Mouse (Mus musculus): ENCODE measurements around the gene Abhd13. TPM values are rescaled to one million over a fixed set of nuclear protein-coding genes. Genes with fewer than 3 reads are reported as not detected.
A peak's percentile ranks its signal among the peaks of the same experiment; 100 is the strongest.

Gene Abhd13
- polyA plus RNA-seq, 1 experiment from 2014 or later, result 15.0 TPM

DNA sequence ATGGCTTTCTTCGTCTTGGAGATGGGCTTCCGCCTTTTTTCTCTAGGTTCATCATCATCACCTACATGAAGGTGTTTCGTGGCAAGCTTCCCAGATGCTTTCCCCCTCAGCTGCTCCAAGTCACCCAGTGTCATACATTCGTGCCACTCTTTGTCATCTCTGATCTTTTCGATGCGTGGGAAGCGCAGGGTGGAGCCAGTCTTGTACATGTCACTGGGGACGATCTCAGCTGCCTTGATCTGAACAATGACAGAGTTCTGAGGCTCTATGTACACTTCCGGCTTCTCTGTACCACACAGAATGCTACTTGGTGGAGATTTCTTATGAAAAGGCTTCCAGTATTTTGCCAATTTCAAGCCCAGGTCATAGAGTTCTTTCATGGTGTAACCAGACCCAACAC, 5.6 kb upstream of the Abhd13 start:
- Histone ChIP-seq H3K4me2 (ENCODE audit: low read depth, low read length) (no peak overlapping the region), H3K27ac (ENCODE audit: low read length) (no peak overlapping the region), H3K4me1 (replicated peaks; ENCODE audit: control insufficient read depth, insufficient read depth, low read length) (peaks cover 7% of the 10 kb centered on the region), H3K27me3 (ENCODE audit: control insufficient read depth, insufficient read depth, low read depth, low read length) (no peaks in the 10 kb centered on the region), H3K36me3 (ENCODE audit: control insufficient read depth, insufficient read depth, low read length) (peaks cover 25% of the 10 kb centered on the region), H3K9me3 (ENCODE audit: control insufficient read depth, low read length) (no peaks in the 10 kb centered on the region), H3K4me3 (ENCODE audit: low read length) (no peak overlapping the region), H3K9ac (ENCODE audit: low read length) (no peak overlapping the region)
- 91% methylated on average over 9 of the region's 9 CpGs for WGBS
- no peak for ATAC-seq (ENCODE audit: low read depth)

DNA sequence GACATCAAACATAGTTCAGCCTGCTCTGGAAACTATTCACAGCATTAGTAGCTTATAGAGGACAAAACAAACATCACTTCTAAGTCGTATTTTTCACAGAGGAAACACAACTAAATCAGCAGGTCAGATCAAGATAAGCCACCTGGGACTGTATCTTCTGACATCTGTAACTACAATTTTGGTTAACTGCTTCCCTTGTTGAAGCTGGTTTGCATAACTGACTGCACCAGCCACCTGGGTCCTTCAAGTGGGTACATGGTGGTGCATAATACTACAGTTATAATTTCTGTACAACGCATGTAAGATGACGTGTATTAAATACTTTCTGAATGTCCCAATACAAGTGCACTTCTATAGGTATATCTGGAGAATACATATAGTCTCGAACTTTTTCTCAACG, 2.2 kb upstream of the Abhd13 start:
- H3K36me3 ChIP-seq (ENCODE audit: control insufficient read depth, insufficient read depth, low read length), result peaks cover 22% of the 10 kb centered on the region
- peaks cover 27% of the 10 kb centered on the region for H3K4me1 ChIP-seq (replicated peaks; ENCODE audit: control insufficient read depth, insufficient read depth, low read length)
- no peak overlapping the region for H3K27ac ChIP-seq (ENCODE audit: low read length)
- 26% methylated on average over 5 of the region's 5 CpGs for WGBS
- no peaks in the 10 kb centered on the region for H3K9me3 ChIP-seq (ENCODE audit: control insufficient read depth, low read length)
- H3K27me3 ChIP-seq (ENCODE audit: control insufficient read depth, insufficient read depth, low read depth, low read length), result no peaks in the 10 kb centered on the region
- ATAC-seq (ENCODE audit: low read depth), result no peak
- peak overlapping the region; percentile 86 for H3K4me2 ChIP-seq (ENCODE audit: low read depth, low read length)
- H3K4me3 ChIP-seq (ENCODE audit: low read length), result peak overlapping the region; percentile 81
- peak overlapping the region; percentile 12; the same call in 1 of the 2 replicates for H3K9ac ChIP-seq (ENCODE audit: low read length)

DNA sequence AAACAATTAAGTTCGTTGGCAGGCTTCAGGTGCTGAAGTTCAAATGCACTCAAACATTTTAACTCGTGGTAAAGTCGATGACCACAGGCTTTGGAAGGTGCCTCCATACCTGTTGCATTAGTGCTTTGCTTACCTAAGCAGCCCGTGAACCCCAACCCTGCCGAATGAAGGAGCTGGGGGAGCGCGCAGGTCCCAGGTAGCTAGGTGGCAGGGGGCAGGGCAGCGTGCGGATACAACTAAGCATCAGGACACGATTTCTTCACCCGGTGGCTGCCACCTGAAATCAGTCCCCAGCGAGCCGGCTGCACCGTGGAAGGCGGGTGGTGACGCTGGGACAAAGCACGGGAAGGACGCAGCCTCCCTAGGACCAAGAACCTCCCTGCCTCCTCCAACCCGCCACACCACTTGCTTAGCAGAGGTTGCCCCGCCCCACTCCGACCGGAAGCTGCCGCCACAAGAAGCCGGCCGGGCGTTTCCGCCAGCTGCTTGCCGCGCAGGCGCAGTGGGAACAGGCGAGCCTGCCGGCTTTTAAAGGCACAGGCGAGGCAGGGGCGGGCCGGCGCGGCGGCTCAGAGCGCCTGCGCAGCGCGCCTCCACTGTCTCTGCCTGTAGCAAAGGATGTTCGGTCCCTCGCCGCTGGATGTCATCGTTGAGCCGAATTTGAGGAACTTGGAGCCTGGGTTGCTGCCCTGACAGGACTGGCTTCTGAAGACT, 1.5 kb upstream of the Abhd13 start:
- Histone ChIP-seq H3K4me1 (replicated peaks; ENCODE audit: control insufficient read depth, insufficient read depth, low read length) (peaks cover 27% of the 10 kb centered on the region), H3K36me3 (ENCODE audit: control insufficient read depth, insufficient read depth, low read length) (peaks cover 19% of the 10 kb centered on the region), H3K27me3 (ENCODE audit: control insufficient read depth, insufficient read depth, low read depth, low read length) (no peaks in the 10 kb centered on the region), H3K9me3 (ENCODE audit: control insufficient read depth, low read length) (no peaks in the 10 kb centered on the region), H3K9ac (ENCODE audit: low read length) (peak overlapping the region; percentile 80), H3K27ac (ENCODE audit: low read length) (peak overlapping the region; percentile 68), H3K4me2 (ENCODE audit: low read depth, low read length) (peak overlapping the region; percentile 86), H3K4me3 (ENCODE audit: low read length) (peak overlapping the region; percentile 81)
- peak; percentile 95 for ATAC-seq (ENCODE audit: low read depth)
- WGBS, result under 1% methylated on average over 47 of the region's 47 CpGs

DNA sequence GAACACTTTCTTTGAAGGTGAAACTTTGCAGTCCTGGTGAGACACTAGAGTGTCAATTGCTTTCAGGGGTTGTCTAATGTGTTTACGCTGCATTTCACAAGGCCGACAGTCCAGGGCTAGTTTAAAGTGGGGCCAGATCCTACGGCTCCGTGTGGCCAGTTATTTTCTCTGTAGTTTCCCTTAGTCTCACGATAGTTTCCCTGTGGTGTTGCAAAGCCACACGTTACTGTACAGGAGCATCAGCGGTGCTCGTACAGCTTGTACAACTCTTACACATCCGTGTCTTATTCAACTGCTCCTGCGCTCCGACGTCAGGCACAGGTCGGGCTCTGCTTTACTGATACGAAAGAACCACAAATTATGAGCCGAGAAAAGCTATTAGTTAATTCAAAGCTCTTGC, 491 bp upstream of the Abhd13 start:
- WGBS, result 28% methylated on average over 15 of the region's 15 CpGs

DNA sequence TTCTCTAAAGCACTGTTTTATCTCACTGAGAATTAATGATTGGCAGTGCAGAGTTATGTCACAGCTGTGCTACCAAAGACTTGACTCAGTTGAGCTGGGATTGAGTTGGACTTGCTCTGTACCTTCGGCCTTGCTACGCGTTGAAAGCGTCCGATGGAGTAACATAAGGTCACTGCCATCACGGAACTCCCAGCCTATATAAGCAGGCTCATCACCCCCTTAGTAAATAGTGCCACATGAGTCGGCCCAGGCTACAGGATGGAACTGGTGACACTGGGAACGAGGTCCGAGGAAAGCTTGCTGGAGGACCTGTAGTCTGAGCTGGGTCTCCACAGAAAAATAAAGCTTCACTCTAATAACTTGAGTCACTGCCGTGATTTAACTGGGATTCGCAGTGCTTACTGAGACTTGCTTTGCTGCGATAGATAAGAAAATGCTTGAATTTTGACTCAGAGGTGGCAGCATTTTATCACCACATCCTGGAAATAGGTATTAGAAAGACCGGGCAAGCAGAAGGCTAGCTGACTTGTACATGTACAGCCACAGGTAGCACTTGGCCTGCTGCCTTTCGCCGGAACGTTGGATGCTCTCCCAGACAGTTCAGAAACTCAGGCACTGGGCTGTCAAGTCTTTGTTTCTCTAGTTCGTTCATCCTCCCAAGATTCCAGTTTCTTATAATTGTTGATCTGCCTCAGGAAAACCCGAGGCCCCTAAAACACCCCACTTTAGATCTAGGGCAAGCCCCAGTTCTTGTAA, 1.1 kb downstream of the Abhd13 start:
- Histone ChIP-seq H3K4me1 (replicated peaks; ENCODE audit: control insufficient read depth, insufficient read depth, low read length) (peaks cover 27% of the 10 kb centered on the region), H3K36me3 (ENCODE audit: control insufficient read depth, insufficient read depth, low read length) (no peaks in the 10 kb centered on the region), H3K4me3 (ENCODE audit: low read length) (peak overlapping the region; percentile 94), H3K9me3 (ENCODE audit: control insufficient read depth, low read length) (no peaks in the 10 kb centered on the region), H3K27ac (ENCODE audit: low read length) (no peak overlapping the region), H3K9ac (ENCODE audit: low read length) (peak overlapping the region; percentile 95), H3K4me2 (ENCODE audit: low read depth, low read length) (peak overlapping the region; percentile 83), H3K27me3 (ENCODE audit: control insufficient read depth, insufficient read depth, low read depth, low read length) (no peaks in the 10 kb centered on the region)
- 41% methylated on average over 18 of the region's 18 CpGs for WGBS
- no peak for ATAC-seq (ENCODE audit: low read depth)

More for the DNA sequence above, 491 bp upstream of the Abhd13 start:
- no peak for ATAC-seq (ENCODE audit: low read depth)
- peak overlapping the region; percentile 94 for H3K4me3 ChIP-seq (ENCODE audit: low read length)
- peak overlapping the region; percentile 83 for H3K4me2 ChIP-seq (ENCODE audit: low read depth, low read length)
- peaks cover 27% of the 10 kb centered on the region for H3K4me1 ChIP-seq (replicated peaks; ENCODE audit: control insufficient read depth, insufficient read depth, low read length)
- peak overlapping the region; percentile 95 for H3K9ac ChIP-seq (ENCODE audit: low read length)
- peak overlapping the region; percentile 79 for H3K27ac ChIP-seq (ENCODE audit: low read length)
- H3K9me3 ChIP-seq (ENCODE audit: control insufficient read depth, low read length), result no peaks in the 10 kb centered on the region
- peaks cover 11% of the 10 kb centered on the region for H3K36me3 ChIP-seq (ENCODE audit: control insufficient read depth, insufficient read depth, low read length)
- no peaks in the 10 kb centered on the region for H3K27me3 ChIP-seq (ENCODE audit: control insufficient read depth, insufficient read depth, low read depth, low read length)

DNA sequence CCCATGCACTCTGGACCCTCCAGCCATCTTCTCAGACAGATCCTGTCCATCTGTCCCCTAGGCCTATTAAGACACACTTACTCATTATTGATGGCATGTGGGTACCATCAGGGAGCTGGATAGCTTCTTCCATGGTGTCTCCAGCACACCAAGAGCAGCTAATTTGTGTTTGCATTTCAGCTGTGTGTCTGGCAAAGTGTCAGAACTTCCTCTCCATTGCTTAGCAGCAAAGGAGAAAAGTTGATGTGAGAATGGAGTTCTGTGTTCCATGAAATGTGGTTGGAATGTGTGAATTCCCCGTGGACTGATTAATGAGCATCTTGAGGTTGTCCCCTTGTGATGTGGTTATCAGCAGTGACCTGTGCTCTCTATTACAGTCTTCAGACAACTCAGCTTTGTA, 2.2 kb downstream of the Abhd13 start:
- no peak for ATAC-seq (ENCODE audit: low read depth)
- Histone ChIP-seq H3K9me3 (ENCODE audit: control insufficient read depth, low read length) (no peaks in the 10 kb centered on the region), H3K4me3 (ENCODE audit: low read length) (no peak overlapping the region), H3K4me2 (ENCODE audit: low read depth, low read length) (no peak overlapping the region), H3K27me3 (ENCODE audit: control insufficient read depth, insufficient read depth, low read depth, low read length) (no peaks in the 10 kb centered on the region), H3K9ac (ENCODE audit: low read length) (no peak overlapping the region), H3K36me3 (ENCODE audit: control insufficient read depth, insufficient read depth, low read length) (0 out of 2 replicates have a peak, but pooled peaks cover 2% of the 10 kb centered on the region), H3K27ac (ENCODE audit: low read length) (no peak overlapping the region), H3K4me1 (replicated peaks; ENCODE audit: control insufficient read depth, insufficient read depth, low read length) (peaks cover 27% of the 10 kb centered on the region)
- 41% methylated on average over 1 of the region's 1 CpGs for WGBS

DNA sequence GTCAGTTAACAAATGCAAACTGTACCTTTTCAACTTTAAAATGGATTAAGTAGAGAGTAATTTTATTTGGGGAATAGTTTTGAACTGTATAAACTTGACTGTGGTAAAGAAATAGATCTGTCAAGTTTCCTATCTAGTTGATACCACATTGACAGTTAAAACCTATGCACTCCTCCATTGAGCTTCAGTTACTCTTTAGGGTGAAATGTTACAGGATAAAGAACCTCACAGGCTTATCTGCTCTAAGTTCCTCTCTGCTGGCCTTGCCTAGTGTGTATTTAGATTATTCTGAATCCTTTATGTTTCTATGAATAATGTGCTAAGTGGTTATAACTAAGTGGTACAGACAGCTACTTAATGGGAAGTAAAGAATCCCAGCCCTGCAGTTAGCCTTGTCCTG, 2.7 kb downstream of the Abhd13 start:
- Histone ChIP-seq H3K4me2 (ENCODE audit: low read depth, low read length) (no peak overlapping the region), H3K4me1 (replicated peaks; ENCODE audit: control insufficient read depth, insufficient read depth, low read length) (peaks cover 24% of the 10 kb centered on the region), H3K9ac (ENCODE audit: low read length) (no peak overlapping the region), H3K9me3 (ENCODE audit: control insufficient read depth, low read length) (no peaks in the 10 kb centered on the region), H3K27ac (ENCODE audit: low read length) (no peak overlapping the region), H3K27me3 (ENCODE audit: control insufficient read depth, insufficient read depth, low read depth, low read length) (no peaks in the 10 kb centered on the region), H3K36me3 (ENCODE audit: control insufficient read depth, insufficient read depth, low read length) (0 out of 2 replicates have a peak, but pooled peaks cover 2% of the 10 kb centered on the region), H3K4me3 (ENCODE audit: low read length) (no peak overlapping the region)
- ATAC-seq (ENCODE audit: low read depth), result no peak

DNA sequence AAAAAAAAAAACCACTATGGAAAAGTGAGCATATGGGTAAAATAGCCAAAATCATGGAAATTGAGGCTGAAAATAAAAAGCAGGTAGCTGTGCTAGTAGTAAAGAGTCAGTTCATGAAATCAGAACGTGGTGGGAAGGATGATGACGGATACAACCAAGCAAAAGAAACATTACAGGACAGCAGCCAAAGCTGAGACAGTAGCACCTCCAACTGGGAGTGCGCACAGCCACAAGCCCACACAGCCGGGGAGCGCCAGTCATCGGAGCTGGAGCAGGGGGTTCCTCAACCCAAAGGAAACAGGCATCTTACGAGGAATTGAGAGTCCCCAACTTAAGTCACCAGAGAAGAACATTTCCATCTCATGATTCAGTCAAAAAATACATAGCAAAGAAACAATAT, 26.6 kb downstream of the Abhd13 start:
- H3K9ac ChIP-seq (ENCODE audit: low read length), result no peak overlapping the region
- no peak overlapping the region for H3K27ac ChIP-seq (ENCODE audit: low read length)
- 79% methylated on average over 7 of the region's 7 CpGs for WGBS
- H3K27me3 ChIP-seq (ENCODE audit: control insufficient read depth, insufficient read depth, low read depth, low read length), result peaks cover 7% of the 10 kb centered on the region
- H3K4me2 ChIP-seq (ENCODE audit: low read depth, low read length), result no peak overlapping the region
- no peaks in the 10 kb centered on the region for H3K36me3 ChIP-seq (ENCODE audit: control insufficient read depth, insufficient read depth, low read length)
- peaks cover 12% of the 10 kb centered on the region; the same call in 1 of the 2 replicates for H3K4me1 ChIP-seq (replicated peaks; ENCODE audit: control insufficient read depth, insufficient read depth, low read length)
- H3K9me3 ChIP-seq (ENCODE audit: control insufficient read depth, low read length), result no peaks in the 10 kb centered on the region
- ATAC-seq (ENCODE audit: low read depth), result no peak
- no peak overlapping the region for H3K4me3 ChIP-seq (ENCODE audit: low read length)

DNA sequence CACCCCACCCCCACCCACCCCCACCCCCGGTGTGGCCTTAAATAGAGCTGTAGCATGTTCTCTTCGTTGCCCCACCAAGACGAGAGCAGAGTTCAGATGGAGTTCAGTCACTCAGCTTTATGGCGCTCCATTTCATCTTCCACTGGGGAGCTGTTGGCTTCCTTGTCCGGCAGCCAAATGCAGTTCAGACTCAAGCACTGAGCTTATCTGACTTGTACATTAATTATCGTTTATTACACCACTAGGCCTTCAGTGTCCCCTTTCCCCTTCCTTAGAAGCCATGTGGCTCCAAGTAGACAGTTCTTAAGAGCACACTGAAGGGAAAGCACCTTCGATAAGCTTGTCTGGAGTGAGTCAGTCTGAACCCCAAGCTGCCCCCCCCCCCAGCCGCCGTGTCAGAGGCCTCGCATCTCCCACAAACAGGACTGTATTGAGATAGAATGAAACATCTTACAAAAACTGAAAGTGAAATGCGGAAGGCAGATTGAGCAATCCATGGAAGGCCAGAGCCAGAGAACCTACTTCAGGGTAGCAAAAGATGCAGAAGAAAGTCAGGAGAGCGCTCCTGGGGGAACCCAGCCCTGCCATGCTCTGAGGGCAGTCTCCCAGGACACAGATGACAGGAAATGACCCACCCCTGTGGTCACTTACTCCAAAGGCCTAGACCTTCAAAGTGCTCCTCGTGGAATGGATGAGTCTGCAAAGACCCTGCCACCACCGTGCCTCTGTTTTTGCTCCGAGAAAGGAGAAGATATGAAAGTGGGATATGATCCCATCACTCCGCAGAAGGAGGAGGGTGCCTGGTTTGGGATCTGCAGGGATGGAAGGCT, 28.9 kb downstream of the Abhd13 start, which contains the start of gene Tnfsf13b:
TSS of gene Tnfsf13b (plus strand) at position 312 of the 830 bp plus-strand sequence.
- peak; percentile 86 for ATAC-seq (ENCODE audit: low read depth)
- H3K9ac ChIP-seq (ENCODE audit: low read length), result peak within 1 kb of the TSS; percentile 53
- 40% methylated on average over 16 of the region's 16 CpGs for WGBS
- H3K4me2 ChIP-seq (ENCODE audit: low read depth, low read length), result peak within 1 kb of the TSS; percentile 78
- no peaks in the 10 kb centered on the region for H3K9me3 ChIP-seq (ENCODE audit: control insufficient read depth, low read length)
- H3K36me3 ChIP-seq (ENCODE audit: control insufficient read depth, insufficient read depth, low read length), result no peaks in the 10 kb centered on the region
- H3K27ac ChIP-seq (ENCODE audit: low read length), result peak within 1 kb of the TSS; percentile 20; the same call in 1 of the 2 replicates
- H3K4me3 ChIP-seq (ENCODE audit: low read length), result peak within 1 kb of the TSS; percentile 48
- peaks cover 12% of the 10 kb centered on the region; the same call in 1 of the 2 replicates for H3K4me1 ChIP-seq (replicated peaks; ENCODE audit: control insufficient read depth, insufficient read depth, low read length)
- peaks cover 7% of the 10 kb centered on the region for H3K27me3 ChIP-seq (ENCODE audit: control insufficient read depth, insufficient read depth, low read depth, low read length)

Data from lung, embryonic 16.5 days (tissue).